Mouse (Mus musculus): ENCODE measurements around the gene Dnajc30. TPM values are rescaled to one million over a fixed set of nuclear protein-coding genes. Genes with fewer than 3 reads are reported as not detected.

Dnajc30 gene
- polyA plus RNA-seq, 1 experiment, result 30.7 TPM

GRCm38 (mm10) chr5:135106758-135107256 is 42.8 kb downstream of the Dnajc30 start:
- Histone ChIP-seq H3K4me1 (ENCODE audit: control insufficient read depth, insufficient read depth, low read length) (peaks cover 3% of the 10 kb centered on the region), H3K4me3 (replicated peaks; ENCODE audit: extremely low read depth, low read depth, low read length) (peak overlapping the region; percentile 63)
- no peak for TF ChIP-seq CTCF (IDR thresholded peaks at IDR 0.05; ENCODE audit: insufficient read depth, low read length)
- TF ChIP-seq POLR2A (IDR thresholded peaks at IDR 0.05; ENCODE audit: borderline replicate concordance, extremely low read depth, low read depth, low read length), result peak; percentile 62; the same call in 1 of the 2 replicates
- 1% methylated on average over 48 of the region's 48 CpGs for WGBS
- DNase-seq, result peak; percentile 76

- 9% methylated on average over 40 of the region's 40 CpGs for WGBS
- TF ChIP-seq CTCF (IDR thresholded peaks at IDR 0.05; ENCODE audit: insufficient read depth, low read length), result peak; percentile 41; the same call in 1 of the 2 replicates
- no peak for TF ChIP-seq POLR2A (IDR thresholded peaks at IDR 0.05; ENCODE audit: borderline replicate concordance, extremely low read depth, low read depth, low read length)
- H3K4me1 ChIP-seq (ENCODE audit: control insufficient read depth, insufficient read depth, low read length), result peaks cover 3% of the 10 kb centered on the region
- peak overlapping the region; percentile 14 for H3K4me3 ChIP-seq (replicated peaks; ENCODE audit: extremely low read depth, low read depth, low read length)
- peak; percentile 54 for DNase-seq
These were observed 43.8 kb downstream of the Dnajc30 start for GRCm38 (mm10) chr5:135107521-135108501.

GRCm38 (mm10) chr5:135109017-135109416 is 45.0 kb downstream of the Dnajc30 start:
- DNase-seq, result no peak
- Histone ChIP-seq H3K4me1 (ENCODE audit: control insufficient read depth, insufficient read depth, low read length) (peaks cover 3% of the 10 kb centered on the region), H3K4me3 (replicated peaks; ENCODE audit: extremely low read depth, low read depth, low read length) (no peak overlapping the region)
- no peak for TF ChIP-seq POLR2A (IDR thresholded peaks at IDR 0.05; ENCODE audit: borderline replicate concordance, extremely low read depth, low read depth, low read length)
- no peak for TF ChIP-seq CTCF (IDR thresholded peaks at IDR 0.05; ENCODE audit: insufficient read depth, low read length)
- 67% methylated on average over 6 of the region's 6 CpGs for WGBS

GRCm38 (mm10) chr5:135109426-135109825 is 45.4 kb downstream of the Dnajc30 start:
- H3K4me3 ChIP-seq (replicated peaks; ENCODE audit: extremely low read depth, low read depth, low read length), result no peak overlapping the region

GRCm38 (mm10) chr5:135109976-135110375 is 46.0 kb downstream of the Dnajc30 start:
- 70% methylated on average over 6 of the region's 6 CpGs for WGBS
- Histone ChIP-seq H3K4me3 (replicated peaks; ENCODE audit: extremely low read depth, low read depth, low read length) (no peak overlapping the region), H3K4me1 (ENCODE audit: control insufficient read depth, insufficient read depth, low read length) (peaks cover 3% of the 10 kb centered on the region)
- DNase-seq, result no peak
- no peak for TF ChIP-seq POLR2A (IDR thresholded peaks at IDR 0.05; ENCODE audit: borderline replicate concordance, extremely low read depth, low read depth, low read length)
- TF ChIP-seq CTCF (IDR thresholded peaks at IDR 0.05; ENCODE audit: insufficient read depth, low read length), result no peak

More at GRCm38 (mm10) chr5:135109426-135109825, 45.4 kb downstream of the Dnajc30 start:
- DNase-seq, result no peak
- TF ChIP-seq CTCF (IDR thresholded peaks at IDR 0.05; ENCODE audit: insufficient read depth, low read length) (no peak), POLR2A (IDR thresholded peaks at IDR 0.05; ENCODE audit: borderline replicate concordance, extremely low read depth, low read depth, low read length) (no peak)
- WGBS, result 81% methylated on average over 3 of the region's 3 CpGs
- H3K4me1 ChIP-seq (ENCODE audit: control insufficient read depth, insufficient read depth, low read length), result peaks cover 3% of the 10 kb centered on the region

- Histone ChIP-seq H3K4me3 (replicated peaks; ENCODE audit: extremely low read depth, low read depth, low read length) (no peak overlapping the region), H3K4me1 (ENCODE audit: control insufficient read depth, insufficient read depth, low read length) (no peaks in the 10 kb centered on the region)
- WGBS, result 79% methylated on average over 12 of the region's 12 CpGs
- TF ChIP-seq POLR2A (IDR thresholded peaks at IDR 0.05; ENCODE audit: borderline replicate concordance, extremely low read depth, low read depth, low read length), result no peak
- no peak for TF ChIP-seq CTCF (IDR thresholded peaks at IDR 0.05; ENCODE audit: insufficient read depth, low read length)
- no peak for DNase-seq
These were observed 49.8 kb downstream of the Dnajc30 start for GRCm38 (mm10) chr5:135113782-135114181.

- TF ChIP-seq POLR2A (IDR thresholded peaks at IDR 0.05; ENCODE audit: borderline replicate concordance, extremely low read depth, low read depth, low read length), result no peak
- TF ChIP-seq CTCF (IDR thresholded peaks at IDR 0.05; ENCODE audit: insufficient read depth, low read length), result no peak
- DNase-seq, result no peak
- WGBS, result 69% methylated on average over 8 of the region's 8 CpGs
- Histone ChIP-seq H3K4me3 (replicated peaks; ENCODE audit: extremely low read depth, low read depth, low read length) (no peak overlapping the region), H3K4me1 (ENCODE audit: control insufficient read depth, insufficient read depth, low read length) (no peaks in the 10 kb centered on the region)
These were observed 51.2 kb downstream of the Dnajc30 start for GRCm38 (mm10) chr5:135115241-135115640.

Other genes with a start within 250 kb of the Dnajc30 start
- not detected in 2 replicates for gene Tmem270, start 157.5 kb upstream of the Dnajc30 start, polyA plus RNA-seq (2012; rRNA removed)
- not detected in 2 replicates for gene Cldn13, start 148.7 kb upstream of the Dnajc30 start, polyA plus RNA-seq (2012; rRNA removed)
- gene Mettl27, start 131.8 kb upstream of the Dnajc30 start, polyA plus RNA-seq (2012; rRNA removed), result 16.3 and 23.2 TPM in 2 replicates
- 9.2 and 18.9 TPM in 2 replicates for gene Cldn4, start 117.3 kb upstream of the Dnajc30 start, polyA plus RNA-seq (2012; rRNA removed)
- 333 and 552 TPM in 2 replicates for gene Cldn3, start 78.0 kb upstream of the Dnajc30 start, polyA plus RNA-seq (2012; rRNA removed)
- gene Abhd11, start 55.0 kb upstream of the Dnajc30 start, polyA plus RNA-seq (2012; rRNA removed), result 66.9 and 78.4 TPM in 2 replicates
- gene Stx1a, start 40.7 kb upstream of the Dnajc30 start, polyA plus RNA-seq (2012; rRNA removed), result 10.6 and 11.7 TPM in 2 replicates
- gene Bud23, start 757 bp downstream of the Dnajc30 start, polyA plus RNA-seq (2012; rRNA removed), result 51.3 and 56.4 TPM in 2 replicates
- gene Vps37d, start 14.1 kb downstream of the Dnajc30 start, polyA plus RNA-seq (2012; rRNA removed), result 2.3 and 3.0 TPM in 2 replicates
- 17.8 and 28.5 TPM in 2 replicates for gene Mlxipl, start 25.7 kb downstream of the Dnajc30 start, polyA plus RNA-seq (2012; rRNA removed)
- gene Tbl2, start 85.5 kb downstream of the Dnajc30 start, polyA plus RNA-seq (2012; rRNA removed), result 8.1 and 8.3 TPM in 2 replicates
- 37.3 and 42.9 TPM in 2 replicates for gene Bcl7b, start 104.1 kb downstream of the Dnajc30 start, polyA plus RNA-seq (2012; rRNA removed)
- gene Baz1b, start 123.1 kb downstream of the Dnajc30 start, polyA plus RNA-seq (2012; rRNA removed), result 22.2 and 23.4 TPM in 2 replicates
- gene Fzd9, start 187.0 kb downstream of the Dnajc30 start, polyA plus RNA-seq (2012; rRNA removed), result 0.22 and 0.95 TPM in 2 replicates